Mouse (Mus musculus) kidney, postnatal 0 days (tissue): ENCODE measurements around the gene Grb2. TPM values are rescaled to one million over a fixed set of nuclear protein-coding genes. Genes with fewer than 3 reads are reported as not detected.

Source experiments
- ATAC-seq: fragments of 200-750 bp; cut with Nextera tagmentation; replicated peaks from 2 replicates; pipeline ENCODE4 v1.8.0; 2017; ENCODE audit warnings: low read depth, moderate number of reproducible peaks, moderate TSS enrichment, moderate library complexity; ENCODE audit not compliant: low FRiP score
- DNase-seq: peaks from one replicate; pipeline ENCODE4 v3.0.0-alpha.2; 2016; ENCODE audit warnings: low spot score
- H3K27ac ChIP-seq: fragments of 300-500 bp; sonication (generic); 2 replicates; pipeline ENCODE4 v1.5.1; 2014; ENCODE audit warnings: mild to moderate bottlenecking
- H3K27me3 ChIP-seq: fragments of 300-500 bp; sonication (generic); 2 replicates; pipeline ENCODE4 v1.6.1; 2014; ENCODE audit warnings: low read length, mixed read lengths; ENCODE audit not compliant: insufficient read depth
- H3K36me3 ChIP-seq: fragments of 300-500 bp; sonication (generic); 2 replicates; pipeline ENCODE4 v1.6.1; 2014; ENCODE audit warnings: low read length, mixed read lengths; ENCODE audit not compliant: insufficient read depth
- H3K4me1 ChIP-seq: fragments of 300-500 bp; sonication (generic); replicated peaks from 2 replicates; pipeline ENCODE4 v1.6.1; 2014; ENCODE audit warnings: antibody characterized with exemption, low read length, mixed read lengths; ENCODE audit not compliant: insufficient read depth
- H3K4me2 ChIP-seq: fragments of 300-500 bp; sonication (generic); 2 replicates; pipeline ENCODE4 v1.6.1; 2014; ENCODE audit warnings: mild to moderate bottlenecking, low read length, moderate library complexity, mixed read lengths
- H3K4me3 ChIP-seq: fragments of 300-500 bp; sonication (generic); replicated peaks from 2 replicates; pipeline ENCODE4 v1.5.1; 2014; ENCODE audit warnings: low read depth, low read length
- H3K9ac ChIP-seq: fragments of 300-500 bp; sonication (generic); 2 replicates; pipeline ENCODE4 v1.6.1; 2014; ENCODE audit warnings: low read depth, low read length
- H3K9me3 ChIP-seq: fragments of 300-500 bp; sonication (generic); replicated peaks from 2 replicates; pipeline ENCODE4 v1.6.1; 2016; ENCODE audit warnings: low read length, inconsistent platforms, mixed read lengths
- CTCF ChIP-seq: IDR thresholded peaks from 2 replicates; pipeline ENCODE4 v1.5.1; 2016; ENCODE audit warnings: antibody characterized with exemption, low read depth, mild to moderate bottlenecking, moderate library complexity
- WGBS: fragments of 180-500 bp; shearing (Covaris S2); extraction: QIAGEN DNeasy Blood & Tissue Kit; methylation state at CpG from one replicate; pipeline ENCODE4 v1.1.7; 2014; 5-methylcytosine and 5-hydroxymethylcytosine counted together
- polyA plus RNA-seq: library from polyadenylated mRNA; unstranded; fragments of >200 nt; fragmentation: Nextera tagmentation; extraction: Ambion mirVana; gene quantifications from 2 replicates; pipeline ENCODE4 v1.2.1, GENCODE M21; 2015

The Grb2 gene
- polyA plus RNA-seq, 1 experiment from 2014 or later, result 69.9 TPM

DNA sequence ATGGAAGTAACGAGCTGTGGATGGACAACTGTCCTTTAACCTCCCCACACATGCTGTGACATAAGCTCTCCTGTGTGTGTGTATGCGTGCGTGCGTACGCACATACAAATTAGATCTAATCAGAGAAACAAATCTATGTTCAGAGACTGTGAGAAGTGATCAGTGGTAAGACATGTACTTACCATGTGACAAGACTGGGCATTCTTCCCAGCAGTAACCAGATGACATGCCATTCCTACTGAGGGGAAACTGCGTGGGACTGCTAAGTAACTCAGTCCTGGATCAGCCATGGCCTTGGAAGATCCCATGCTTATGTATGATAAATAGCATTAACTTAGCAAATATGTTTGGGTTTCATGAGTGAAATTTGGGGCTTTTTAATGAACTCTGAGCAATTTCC, 23.5 kb downstream of the Grb2 start:
- H3K4me1 ChIP-seq, result no peaks in the 10 kb centered on the region
- no peak for TF ChIP-seq CTCF
- WGBS, result 87% methylated on average over 6 of the region's 6 CpGs
- no peak overlapping the region for H3K27ac ChIP-seq
- no peaks in the 10 kb centered on the region for H3K27me3 ChIP-seq
- no peaks in the 10 kb centered on the region for H3K9me3 ChIP-seq
- ATAC-seq (no peak), DNase-seq (peak; percentile 42)
- no peak overlapping the region for H3K4me2 ChIP-seq
- H3K36me3 ChIP-seq, result 0 out of 2 replicates have a peak, but pooled peaks cover 5% of the 10 kb centered on the region
- H3K9ac ChIP-seq, result no peak overlapping the region
- no peak overlapping the region for H3K4me3 ChIP-seq

DNA sequence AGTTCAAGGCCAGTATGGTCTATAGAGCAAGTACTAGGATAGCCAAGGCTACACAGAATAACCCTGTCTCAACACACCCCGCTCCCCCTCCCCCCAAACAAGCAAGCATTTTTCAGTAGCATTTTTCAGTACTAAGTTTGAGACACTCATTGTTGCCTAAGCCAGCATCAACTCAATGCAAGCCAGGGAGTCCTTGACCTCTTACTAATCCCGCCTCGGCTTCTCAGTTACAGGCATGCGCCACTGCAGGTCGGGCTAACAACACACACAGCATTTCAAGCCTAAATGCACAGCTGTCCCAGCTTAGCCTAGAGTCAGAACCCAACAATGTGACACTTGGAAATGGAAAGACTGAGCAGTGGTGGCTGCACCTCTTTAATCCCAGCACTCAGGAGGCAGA, 25.1 kb downstream of the Grb2 start:
- H3K4me3 ChIP-seq, result no peak overlapping the region
- WGBS, result 94% methylated on average over 5 of the region's 5 CpGs
- ATAC-seq (no peak), DNase-seq (no peak)
- no peak overlapping the region for H3K4me2 ChIP-seq
- H3K9ac ChIP-seq, result no peak overlapping the region
- no peaks in the 10 kb centered on the region for H3K4me1 ChIP-seq
- no peaks in the 10 kb centered on the region for H3K9me3 ChIP-seq
- H3K36me3 ChIP-seq, result 0 out of 2 replicates have a peak, but pooled peaks cover 8% of the 10 kb centered on the region
- H3K27me3 ChIP-seq, result no peaks in the 10 kb centered on the region
- no peak overlapping the region for H3K27ac ChIP-seq
- TF ChIP-seq CTCF, result no peak

DNA sequence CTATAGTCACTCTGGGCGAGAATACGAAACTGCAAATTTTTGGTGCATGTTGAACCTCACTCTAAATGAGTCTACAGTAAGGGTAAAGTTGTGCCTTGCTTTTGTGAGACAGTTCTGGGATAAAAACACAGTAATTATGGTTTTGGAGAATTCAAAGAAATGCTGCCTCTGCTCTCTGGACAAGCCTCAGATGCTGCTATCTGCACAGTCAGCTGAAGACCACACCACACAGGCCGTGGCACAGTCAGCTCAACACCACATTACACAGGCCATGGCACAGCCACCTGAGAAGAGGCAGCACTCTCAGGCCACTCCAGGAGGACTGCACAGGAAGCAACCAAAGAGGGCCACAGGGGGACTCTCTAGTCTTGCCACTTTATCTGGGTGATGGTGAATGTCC, 26.0 kb downstream of the Grb2 start:
- WGBS, result 94% methylated on average over 3 of the region's 3 CpGs
- Histone ChIP-seq H3K4me1 (no peaks in the 10 kb centered on the region), H3K9ac (no peak overlapping the region), H3K27ac (no peak overlapping the region), H3K9me3 (no peaks in the 10 kb centered on the region), H3K36me3 (0 out of 2 replicates have a peak, but pooled peaks cover 8% of the 10 kb centered on the region), H3K4me2 (no peak overlapping the region), H3K4me3 (no peak overlapping the region), H3K27me3 (no peaks in the 10 kb centered on the region)
- no peak for TF ChIP-seq CTCF
- no peak for DNase-seq
- ATAC-seq, result no peak

DNA sequence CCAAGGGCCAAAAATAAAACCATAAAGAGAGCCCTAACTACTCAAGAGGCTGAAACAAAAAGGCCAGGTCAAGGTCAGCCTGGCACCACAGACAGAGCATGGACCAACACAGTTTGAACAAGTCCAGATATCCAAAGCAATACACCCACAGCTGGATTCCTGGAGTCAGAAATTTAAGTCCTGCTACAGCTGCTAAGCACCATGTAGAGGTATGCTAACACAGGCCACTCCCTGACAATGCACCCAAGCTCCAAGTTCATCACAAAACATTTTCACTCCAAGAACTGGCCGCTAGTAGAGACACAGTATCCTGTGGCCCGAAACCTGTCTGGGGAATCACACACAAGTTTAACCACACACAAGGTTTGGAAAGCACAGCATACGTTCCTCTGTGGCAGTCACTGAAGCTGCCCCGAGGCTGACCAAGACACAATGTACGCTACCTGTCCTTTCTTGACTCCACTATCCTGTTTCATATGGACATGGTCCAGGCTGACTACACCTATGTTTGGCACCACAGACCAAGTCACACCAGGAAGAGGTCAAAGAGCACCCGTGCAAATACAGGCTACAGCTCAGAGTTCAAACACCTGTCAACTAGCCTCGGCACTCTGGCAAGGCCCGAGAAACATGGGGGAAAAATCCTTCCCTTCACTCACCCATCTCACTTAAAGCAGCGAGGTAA, 28.7 kb downstream of the Grb2 start:
- DNase-seq (no peak), ATAC-seq (no peak)
- H3K4me1 ChIP-seq, result no peaks in the 10 kb centered on the region
- H3K9me3 ChIP-seq, result no peaks in the 10 kb centered on the region
- H3K27ac ChIP-seq, result no peak overlapping the region
- no peaks in the 10 kb centered on the region for H3K27me3 ChIP-seq
- H3K4me2 ChIP-seq, result no peak overlapping the region
- H3K36me3 ChIP-seq, result 0 out of 2 replicates have a peak, but pooled peaks cover 8% of the 10 kb centered on the region
- no peak overlapping the region for H3K9ac ChIP-seq
- 88% methylated on average over 9 of the region's 9 CpGs for WGBS
- TF ChIP-seq CTCF, result no peak
- H3K4me3 ChIP-seq, result no peak overlapping the region

DNA sequence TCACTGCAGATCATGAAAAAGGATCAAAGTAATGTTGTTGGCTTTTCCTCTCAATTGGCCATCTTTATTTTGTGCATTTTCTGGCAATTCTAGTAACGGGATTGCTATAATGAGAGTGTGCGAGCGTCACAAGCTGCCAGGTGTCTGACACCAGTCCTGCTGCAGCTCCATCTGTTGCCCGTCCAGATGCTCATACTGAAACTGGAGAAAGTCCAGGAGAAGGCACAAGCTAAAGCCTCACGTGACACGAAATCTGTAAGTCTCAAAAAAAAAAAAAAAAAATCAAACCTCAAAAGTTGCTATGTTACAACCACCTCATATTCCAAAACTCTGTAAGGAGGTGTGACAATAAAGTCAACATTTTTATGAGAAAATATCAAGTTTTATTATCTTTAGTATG, 29.5 kb downstream of the Grb2 start:
- H3K4me2 ChIP-seq, result no peak overlapping the region
- 93% methylated on average over 6 of the region's 6 CpGs for WGBS
- 0 out of 2 replicates have a peak, but pooled peaks cover 8% of the 10 kb centered on the region for H3K36me3 ChIP-seq
- H3K27me3 ChIP-seq, result no peaks in the 10 kb centered on the region
- H3K4me1 ChIP-seq, result no peaks in the 10 kb centered on the region
- no peak overlapping the region for H3K27ac ChIP-seq
- DNase-seq (no peak), ATAC-seq (no peak)
- no peaks in the 10 kb centered on the region for H3K9me3 ChIP-seq
- H3K9ac ChIP-seq, result no peak overlapping the region
- H3K4me3 ChIP-seq, result no peak overlapping the region
- TF ChIP-seq CTCF, result no peak

DNA sequence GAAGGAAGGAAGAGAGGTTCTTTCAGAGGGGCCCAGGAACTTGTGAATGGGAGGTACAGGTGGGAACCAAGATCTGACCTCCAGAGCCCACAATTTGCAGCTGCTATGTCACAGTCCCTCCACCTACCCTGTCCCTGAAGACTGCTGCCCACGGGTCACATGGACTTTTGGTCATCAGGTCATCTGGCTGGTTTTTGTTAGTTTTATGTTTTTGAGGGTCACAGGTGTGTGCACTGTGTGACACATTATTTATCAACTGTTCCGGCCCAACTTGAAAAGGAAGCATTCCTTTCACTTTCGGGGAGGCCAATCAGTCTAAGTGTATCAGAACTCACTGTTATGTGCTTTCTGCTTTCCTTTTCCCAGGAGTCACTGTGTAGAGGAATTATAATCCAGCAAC, 30.9 kb downstream of the Grb2 start:
- H3K4me2 ChIP-seq, result no peak overlapping the region
- WGBS, result 75% methylated on average over 3 of the region's 3 CpGs
- no peak overlapping the region for H3K9ac ChIP-seq
- no peaks in the 10 kb centered on the region for H3K4me1 ChIP-seq
- no peak for TF ChIP-seq CTCF
- no peaks in the 10 kb centered on the region for H3K27me3 ChIP-seq
- ATAC-seq (no peak), DNase-seq (no peak)
- H3K9me3 ChIP-seq, result no peaks in the 10 kb centered on the region
- H3K27ac ChIP-seq, result no peak overlapping the region
- H3K4me3 ChIP-seq, result no peak overlapping the region
- H3K36me3 ChIP-seq, result 0 out of 2 replicates have a peak, but pooled peaks cover 6% of the 10 kb centered on the region
